Mouse (Mus musculus) liver, adult 2 months (tissue): ENCODE data around the gene Cdkal1.

ENCODE experiments used
- CTCF ChIP-seq: fragments of 200-500 bp; IDR thresholded peaks from 2 replicates; pipeline ENCODE4 v1.5.1; 2011; ENCODE audit warnings: low read depth, low read length, control low read depth
- POLR2A ChIP-seq: fragments of 200-500 bp; IDR thresholded peaks from 2 replicates; pipeline ENCODE4 v1.6.1; 2011; ENCODE audit warnings: low read length, control low read depth; ENCODE audit not compliant: insufficient read depth; ENCODE audit errors: extremely low read depth

DNA sequence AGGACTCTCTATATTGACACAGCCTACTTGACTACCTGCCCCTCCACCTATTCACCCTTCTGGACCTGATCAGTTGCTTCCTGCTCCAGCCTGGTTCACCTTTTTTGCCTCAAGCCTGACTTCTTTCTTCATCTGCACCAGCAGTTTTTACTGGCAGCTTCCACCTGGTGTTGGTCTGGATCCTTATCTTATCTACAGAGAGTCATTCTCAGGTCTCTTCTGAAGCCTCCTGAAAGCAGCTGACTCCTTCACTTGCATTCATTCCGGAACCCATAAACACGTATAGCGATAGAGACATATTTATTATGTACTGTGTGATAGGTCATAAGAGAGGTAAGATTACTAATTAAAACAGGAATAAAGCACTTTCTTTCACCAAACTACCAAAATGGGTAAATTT, 11.3 kb upstream of the Cdkal1 start:
- TF ChIP-seq CTCF (no peak), POLR2A (no peak)
